Mouse (Mus musculus) left cerebral cortex, adult 18-20 months (tissue): Measurements from ENCODE around the gene S100a16. TPM values are rescaled to one million over a fixed set of nuclear protein-coding genes. Genes with fewer than 3 reads are reported as not detected.

Experiments used
- DNase-seq, 2 experiments: peaks; one replicate each; pipeline ENCODE4 v3.0.0; 2021 to 2022; ENCODE audit warnings: low spot score in 2 of 2, mixed read lengths in 1 of 2
- total RNA-seq, 2 experiments: library from RNA; stranded (reverse); gene quantifications; 2 replicates each; pipeline ENCODE4 v1.2.3; 2021

The S100a16 gene
- total RNA-seq, 2 experiments from 2014 or later = 75.6 to 80.4 TPM

GRCm38 (mm10) chr3:90515789-90516188 lies 21.3 kb upstream of the S100a16 start:
- DNase-seq = no peak

GRCm38 (mm10) chr3:90517711-90518110 lies 19.3 kb upstream of the S100a16 start:
- no peak for DNase-seq

GRCm38 (mm10) chr3:90525421-90525820 lies 11.6 kb upstream of the S100a16 start:
- DNase-seq = peak in 1 of 2 experiments; percentile 45

- no peak for DNase-seq
Measured at GRCm38 (mm10) chr3:90526076-90526475, 11.0 kb upstream of the S100a16 start.

- no peak for DNase-seq
Measured at GRCm38 (mm10) chr3:90526580-90526979, 10.5 kb upstream of the S100a16 start, which contains the start of gene S100a14. TSS of gene S100a14 (plus strand) at chr3:90526856.

GRCm38 (mm10) chr3:90527291-90527873 lies 9.7 kb upstream of the S100a16 start:
- no peak for DNase-seq

- DNase-seq = no peak
Measured at GRCm38 (mm10) chr3:90531713-90532112, 5.3 kb upstream of the S100a16 start.

GRCm38 (mm10) chr3:90535446-90535845 lies 1.6 kb upstream of the S100a16 start:
- no peak for DNase-seq

- no peak for DNase-seq
Measured at GRCm38 (mm10) chr3:90537905-90538296, 847 bp downstream of the S100a16 start.

- DNase-seq = no peak
Measured at GRCm38 (mm10) chr3:90540904-90541303, 3.9 kb downstream of the S100a16 start.

GRCm38 (mm10) chr3:90549676-90550420 lies 12.8 kb downstream of the S100a16 start:
- DNase-seq = no peak

GRCm38 (mm10) chr3:90550421-90550790 lies 13.4 kb downstream of the S100a16 start:
- DNase-seq = no peak

- no peak for DNase-seq
Measured at GRCm38 (mm10) chr3:90552231-90552630, 15.2 kb downstream of the S100a16 start.

GRCm38 (mm10) chr3:90555954-90556353 lies 18.9 kb downstream of the S100a16 start:
- peak; percentile 12 to 14 for DNase-seq

GRCm38 (mm10) chr3:90560008-90560628 lies 23.1 kb downstream of the S100a16 start, which contains the start of gene S100a3:
TSS of gene S100a3 (plus strand) at chr3:90560578.
- DNase-seq = no peak

- DNase-seq = no peak
Measured at GRCm38 (mm10) chr3:90574691-90575090, 37.6 kb downstream of the S100a16 start.

GRCm38 (mm10) chr3:90575320-90575719 lies 38.3 kb downstream of the S100a16 start:
- DNase-seq = no peak

GRCm38 (mm10) chr3:90576351-90577001 lies 39.4 kb downstream of the S100a16 start:
- no peak for DNase-seq

GRCm38 (mm10) chr3:90579433-90579832 lies 42.4 kb downstream of the S100a16 start:
- no peak for DNase-seq

GRCm38 (mm10) chr3:90581141-90581540 lies 44.1 kb downstream of the S100a16 start:
- DNase-seq = no peak

GRCm38 (mm10) chr3:90582156-90582555 lies 45.1 kb downstream of the S100a16 start:
- no peak for DNase-seq

- no peak for DNase-seq
Measured at GRCm38 (mm10) chr3:90582556-90582955, 45.5 kb downstream of the S100a16 start.
